Mouse (Mus musculus) lung, postnatal 0 days (tissue): Measurements from ENCODE around the gene Pacrg. TPM values are rescaled to one million over a fixed set of nuclear protein-coding genes. Genes with fewer than 3 reads are reported as not detected.

Experiments
- ATAC-seq: fragments of 200-750 bp; cut with Nextera tagmentation; 2 replicates; pipeline ENCODE4 v1.8.0; 2017; ENCODE audit warnings: moderate library complexity
- DNase-seq: peaks from one replicate; pipeline ENCODE4 v3.0.0-alpha.2; 2016; ENCODE audit warnings: low spot score
- H3K27ac ChIP-seq: fragments of 300-500 bp; sonication (generic); 2 replicates; pipeline ENCODE4 v1.5.1; 2014; ENCODE audit warnings: antibody characterized with exemption, mild to moderate bottlenecking, low read length, mixed read lengths
- H3K27me3 ChIP-seq: fragments of 300-500 bp; sonication (generic); replicated peaks from 2 replicates; pipeline ENCODE4 v1.6.1; 2014; ENCODE audit warnings: low read length, mixed read lengths; ENCODE audit not compliant: insufficient read depth
- H3K36me3 ChIP-seq: fragments of 300-500 bp; sonication (generic); 2 replicates; pipeline ENCODE4 v1.6.1; 2014; ENCODE audit warnings: low read length, mixed read lengths; ENCODE audit not compliant: insufficient read depth
- H3K4me1 ChIP-seq: fragments of 300-500 bp; sonication (generic); 2 replicates; pipeline ENCODE4 v1.6.1; 2014; ENCODE audit warnings: antibody characterized with exemption, low read depth, low read length, mixed read lengths; ENCODE audit not compliant: insufficient read depth
- H3K4me2 ChIP-seq: fragments of 300-500 bp; sonication (generic); replicated peaks from 2 replicates; pipeline ENCODE4 v1.6.1; 2014; ENCODE audit warnings: low read depth, mild to moderate bottlenecking, low read length, moderate library complexity, mixed read lengths
- H3K4me3 ChIP-seq: fragments of 300-500 bp; sonication (generic); 2 replicates; pipeline ENCODE4 v1.5.1; 2014; ENCODE audit warnings: low read depth, low read length
- H3K9ac ChIP-seq: fragments of 300-500 bp; sonication (generic); replicated peaks from 2 replicates; pipeline ENCODE4 v1.6.1; 2014; ENCODE audit warnings: low read depth, mild to moderate bottlenecking
- H3K9me3 ChIP-seq: fragments of 300-500 bp; sonication (generic); 2 replicates; pipeline ENCODE4 v1.6.1; 2016; ENCODE audit warnings: low read length, mixed read lengths
- CTCF ChIP-seq: IDR thresholded peaks from 2 replicates; pipeline ENCODE4 v1.5.1; 2016; ENCODE audit warnings: antibody characterized with exemption, mild to moderate bottlenecking
- EP300 ChIP-seq: IDR thresholded peaks from 2 replicates; pipeline ENCODE4 v1.6.1; 2016; ENCODE audit warnings: antibody characterized with exemption, mild to moderate bottlenecking, control low read depth
- WGBS: fragments of 180-500 bp; shearing (Covaris S2); extraction: QIAGEN DNeasy Blood & Tissue Kit; methylation state at CpG from one replicate; pipeline ENCODE4 v1.1.7; 2014; 5-methylcytosine and 5-hydroxymethylcytosine counted together
- polyA plus RNA-seq: library from polyadenylated mRNA; unstranded; fragments of >200 nt; fragmentation: Nextera tagmentation; extraction: Ambion mirVana; gene quantifications from 2 replicates; pipeline ENCODE4 v1.2.1, GENCODE M21; 2015

Gene Pacrg
- polyA plus RNA-seq, 1 experiment from 2014 or later, result 6.7 TPM

GRCm38 (mm10) chr17:10490374-10491169 lies 349.5 kb downstream of the Pacrg start:
- Histone ChIP-seq H3K27ac (no peak overlapping the region), H3K36me3 (no peaks in the 10 kb centered on the region), H3K9ac (no peak overlapping the region), H3K27me3 (no peaks in the 10 kb centered on the region), H3K4me1 (peaks cover 9% of the 10 kb centered on the region; the same call in 1 of the 2 replicates), H3K4me3 (no peak overlapping the region), H3K4me2 (no peak overlapping the region), H3K9me3 (no peaks in the 10 kb centered on the region)
- DNase-seq (no peak), ATAC-seq (no peak)
- WGBS, result 66% methylated on average over 8 of the region's 8 CpGs
- TF ChIP-seq CTCF, result no peak
- TF ChIP-seq EP300, result no peak

DNA sequence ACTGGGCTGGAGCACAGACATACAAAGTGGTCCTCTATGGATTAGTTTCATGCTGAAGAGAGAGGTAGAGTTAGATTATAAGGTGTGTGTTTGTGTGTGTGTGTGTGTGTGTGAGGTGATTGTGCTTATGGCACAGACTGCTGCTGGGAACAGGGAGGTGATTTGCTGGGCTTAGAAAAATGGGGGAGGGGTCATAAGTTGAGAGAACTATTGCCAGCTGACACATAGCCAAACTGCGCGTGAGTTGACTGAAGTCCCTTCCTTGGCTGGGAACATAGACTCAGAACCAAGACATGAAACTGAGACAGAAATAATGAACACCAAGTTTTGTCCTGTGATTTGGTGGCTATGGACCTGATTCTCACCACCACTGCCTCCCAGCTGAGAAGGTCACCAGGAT lies 351.2 kb downstream of the Pacrg start:
- no peak overlapping the region for H3K27ac ChIP-seq
- H3K9ac ChIP-seq, result no peak overlapping the region
- H3K9me3 ChIP-seq, result no peaks in the 10 kb centered on the region
- no peaks in the 10 kb centered on the region for H3K27me3 ChIP-seq
- H3K36me3 ChIP-seq, result no peaks in the 10 kb centered on the region
- DNase-seq (peak; percentile 25), ATAC-seq (no peak)
- TF ChIP-seq EP300 (no peak), CTCF (no peak)
- H3K4me2 ChIP-seq, result no peak overlapping the region
- WGBS, result 39% methylated on average over 2 of the region's 2 CpGs
- peaks cover 9% of the 10 kb centered on the region; the same call in 1 of the 2 replicates for H3K4me1 ChIP-seq
- H3K4me3 ChIP-seq, result no peak overlapping the region

DNA sequence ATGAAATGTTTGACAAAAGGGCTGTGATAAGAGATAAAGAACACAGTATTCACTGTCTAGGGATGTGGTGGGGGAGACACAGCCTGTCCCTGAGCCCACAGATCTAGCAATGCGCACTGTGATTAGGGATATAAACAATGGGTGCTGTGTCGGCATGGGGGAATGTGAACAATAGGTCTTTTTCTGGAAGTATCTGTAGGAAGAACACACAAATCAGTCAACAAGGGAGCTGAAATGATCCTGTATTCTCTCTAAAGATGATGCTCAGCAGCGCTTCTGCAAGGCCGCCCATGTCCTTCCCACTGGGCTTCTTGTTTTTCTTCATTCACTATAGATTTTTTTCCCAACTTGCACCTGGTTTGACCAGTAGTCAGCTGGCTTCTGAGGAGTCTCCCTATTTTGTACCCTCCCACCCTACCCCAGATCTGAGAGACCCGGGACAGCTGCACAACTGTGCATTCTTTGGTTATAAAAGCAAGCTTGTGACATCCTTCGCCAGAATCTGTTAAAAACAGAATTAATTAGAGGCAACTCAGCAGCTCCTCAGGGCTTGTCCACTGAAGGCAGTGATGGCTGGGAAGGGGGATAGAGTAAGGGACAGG lies 356.1 kb downstream of the Pacrg start:
- Histone ChIP-seq H3K4me1 (0 out of 2 replicates have a peak, but pooled peaks cover 3% of the 10 kb centered on the region), H3K27ac (no peak overlapping the region), H3K27me3 (no peaks in the 10 kb centered on the region), H3K4me2 (no peak overlapping the region), H3K9me3 (no peaks in the 10 kb centered on the region), H3K9ac (no peak overlapping the region), H3K4me3 (no peak overlapping the region), H3K36me3 (no peaks in the 10 kb centered on the region)
- ATAC-seq (no peak), DNase-seq (no peak)
- TF ChIP-seq EP300 (no peak), CTCF (no peak)
- WGBS, result 69% methylated on average over 6 of the region's 6 CpGs

DNA sequence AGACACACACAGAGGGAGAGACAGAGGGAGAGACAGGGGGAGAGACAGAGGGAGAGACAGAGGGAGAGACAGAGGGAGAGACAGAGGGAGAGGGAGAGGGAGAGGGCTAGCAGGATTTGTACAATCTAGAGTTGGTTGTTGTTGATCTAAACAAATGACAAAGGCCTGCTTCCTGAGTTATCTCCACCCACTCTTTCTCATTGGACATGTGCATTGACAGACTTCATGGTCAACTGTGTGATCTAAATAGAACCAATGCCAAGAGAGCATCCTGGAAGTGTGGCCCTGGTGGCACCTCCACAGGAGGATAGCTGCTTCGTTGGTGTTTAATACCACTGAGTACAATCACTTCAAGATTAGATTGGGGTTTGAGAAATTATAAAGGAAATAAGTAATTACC lies 359.0 kb downstream of the Pacrg start:
- Histone ChIP-seq H3K4me3 (no peak overlapping the region), H3K36me3 (no peaks in the 10 kb centered on the region), H3K4me1 (0 out of 2 replicates have a peak, but pooled peaks cover 8% of the 10 kb centered on the region), H3K27me3 (no peaks in the 10 kb centered on the region), H3K4me2 (no peak overlapping the region), H3K9me3 (no peaks in the 10 kb centered on the region), H3K9ac (no peak overlapping the region), H3K27ac (no peak overlapping the region)
- ATAC-seq (no peak), DNase-seq (no peak)
- TF ChIP-seq CTCF (no peak), EP300 (no peak)
- WGBS, result 71% methylated on average over 1 of the region's 1 CpGs

GRCm38 (mm10) chr17:10479020-10479707 lies 360.9 kb downstream of the Pacrg start:
- Histone ChIP-seq H3K27ac (no peak overlapping the region), H3K9me3 (no peaks in the 10 kb centered on the region), H3K4me2 (no peak overlapping the region), H3K9ac (no peak overlapping the region), H3K36me3 (no peaks in the 10 kb centered on the region), H3K4me1 (0 out of 2 replicates have a peak, but pooled peaks cover 8% of the 10 kb centered on the region), H3K27me3 (no peaks in the 10 kb centered on the region), H3K4me3 (no peak overlapping the region)
- ATAC-seq (peak; percentile 79), DNase-seq (peak; percentile 64)
- 45% methylated on average over 17 of the region's 17 CpGs for WGBS
- peak; percentile 29; the same call in 1 of the 2 replicates for TF ChIP-seq EP300
- no peak for TF ChIP-seq CTCF

DNA sequence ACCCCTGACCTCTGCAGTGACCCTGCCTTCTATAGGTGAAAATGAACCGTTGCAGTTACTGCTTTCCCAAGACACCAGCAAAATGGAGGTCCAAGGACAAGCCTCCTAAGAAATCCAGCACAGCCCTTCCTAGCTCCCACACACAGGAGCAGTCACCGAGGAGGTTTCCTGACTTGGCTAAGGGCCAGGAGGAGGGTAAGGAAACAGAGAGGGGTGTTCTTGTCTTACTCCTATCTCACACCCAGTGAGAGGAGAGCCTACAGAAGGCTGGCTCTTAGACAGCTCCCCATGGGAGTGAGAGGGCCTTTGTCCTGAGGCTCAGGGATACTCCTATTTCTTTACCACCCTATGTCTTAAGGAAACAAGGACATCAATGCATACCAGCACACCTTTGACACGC lies 361.7 kb downstream of the Pacrg start:
- Histone ChIP-seq H3K4me3 (no peak overlapping the region), H3K4me1 (0 out of 2 replicates have a peak, but pooled peaks cover 8% of the 10 kb centered on the region), H3K4me2 (no peak overlapping the region), H3K9ac (no peak overlapping the region), H3K9me3 (no peaks in the 10 kb centered on the region), H3K27ac (no peak overlapping the region), H3K36me3 (no peaks in the 10 kb centered on the region), H3K27me3 (no peaks in the 10 kb centered on the region)
- DNase-seq (no peak), ATAC-seq (peak; percentile 26; the same call in 1 of the 2 replicates)
- TF ChIP-seq CTCF (no peak), EP300 (no peak)
- WGBS, result 32% methylated on average over 3 of the region's 3 CpGs
